Mouse (Mus musculus): Measurements from ENCODE around the gene Ndufa9.

DNA sequence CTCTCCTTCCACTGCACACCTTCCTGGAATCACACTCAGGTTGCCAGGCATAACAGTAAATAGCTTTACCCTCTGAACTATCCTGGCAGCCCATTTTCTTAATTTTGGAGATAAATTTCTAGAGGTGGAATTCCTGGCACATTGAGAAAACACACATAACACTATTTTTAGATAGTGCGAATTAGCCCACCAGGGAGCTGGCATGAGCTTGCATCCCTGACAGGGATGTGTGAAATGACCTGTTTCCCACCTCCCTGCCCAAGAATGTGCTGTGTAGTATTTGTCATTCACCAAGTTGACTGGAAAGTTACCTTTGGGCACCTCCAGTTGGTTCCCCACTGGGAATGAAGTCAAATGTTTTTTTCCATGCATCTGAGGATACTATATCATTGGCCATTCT lies 65.9 kb downstream of the Ndufa9 start:
- TF ChIP-seq POLR2A (IDR thresholded peaks at IDR 0.05; ENCODE audit: low read depth, low read length) = no peak
- no peak for TF ChIP-seq CTCF (IDR thresholded peaks at IDR 0.05; ENCODE audit: extremely low read depth, insufficient read length, insufficient replicate concordance, low read depth, low read length)

All from small intestine, adult 2 months (tissue).